Comparison of ENCODE assay signal across 12 mouse cellular contexts in genomic region chr7:34202147-34202546, GRCm38 (mm10). TPM values are rescaled to one million over a fixed set of nuclear protein-coding genes. Genes with fewer than 3 reads are reported as not detected.
"Had no signal": no experiment of that assay in that cellular context is flagged by ENCODE, and none has a peak within 500 bp of the region (broad histone marks: within the 10 kb centered on the region; RNA-seq: fewer than 3 reads in every experiment).

No protein-coding gene starts in this region.

RNA-seq across cellular contexts. Expression of gene Gm6096, which starts 48.7 kb away (rescaled TPM):
- polyA plus RNA-seq: neural tube, embryonic 13.5 days; neural tube, embryonic 14.5 days; neural tube, embryonic 15.5 days; small intestine, adult 2 months; spleen, adult 2 months; stomach, embryonic 15.5 days; stomach, embryonic 16.5 days; stomach, postnatal 0 days; testis, adult 2 months; thymus, adult 2 months; thymus, postnatal 0 days; urinary bladder, adult 2 months had no signal
